Mouse (Mus musculus) G1E (cell line): ENCODE measurements around the gene Napa.

Source experiments
- CTCF ChIP-seq: IDR thresholded peaks from 2 replicates; pipeline ENCODE4 v1.5.1; 2012; ENCODE audit warnings: low read depth, low read length, inconsistent platforms, mixed read lengths
- GATA1 ChIP-seq: IDR thresholded peaks from 2 replicates; pipeline ENCODE4 v1.6.1; 2012; ENCODE audit warnings: borderline replicate concordance, low read length, inconsistent platforms, mixed read lengths
- TAL1 ChIP-seq: conservative IDR thresholded peaks from 2 replicates; pipeline ENCODE4 v1.6.1; 2012; ENCODE audit warnings: low read depth, low read length, inconsistent platforms, mixed read lengths

GRCm38 (mm10) chr7:16149241-16149640 lies 51.0 kb downstream of the Napa start:
- TF ChIP-seq CTCF (no peak), GATA1 (no peak), TAL1 (no peak)
